Mouse (Mus musculus): ENCODE results near the gene Col4a5. TPM values are rescaled to one million over a fixed set of nuclear protein-coding genes. Genes with fewer than 3 reads are reported as not detected.

Gene Col4a5
- total RNA-seq, 2 experiments from 2014 or later, result not detected

Other genes with a start within 250 kb of the Col4a5 start
- not detected in 2 replicates for gene Col4a6, start 1.3 kb upstream of the Col4a5 start, total RNA-seq (2015; ENCODE audit: low replicate concordance)
- not detected in 2 replicates for gene Col4a6, start 1.3 kb upstream of the Col4a5 start, total RNA-seq (2017; ENCODE audit: low replicate concordance)
- gene Irs4, start 249.9 kb downstream of the Col4a5 start, total RNA-seq (2015; ENCODE audit: low replicate concordance), result not detected in 2 replicates
- not detected in 2 replicates for gene Irs4, start 249.9 kb downstream of the Col4a5 start, total RNA-seq (2017; ENCODE audit: low replicate concordance)